Mouse (Mus musculus): Measurements from ENCODE around the gene Phb. TPM values are rescaled to one million over a fixed set of nuclear protein-coding genes. Genes with fewer than 3 reads are reported as not detected.

Phb gene
- polyA plus RNA-seq, 2 experiments: 124 to 153 TPM

DNA sequence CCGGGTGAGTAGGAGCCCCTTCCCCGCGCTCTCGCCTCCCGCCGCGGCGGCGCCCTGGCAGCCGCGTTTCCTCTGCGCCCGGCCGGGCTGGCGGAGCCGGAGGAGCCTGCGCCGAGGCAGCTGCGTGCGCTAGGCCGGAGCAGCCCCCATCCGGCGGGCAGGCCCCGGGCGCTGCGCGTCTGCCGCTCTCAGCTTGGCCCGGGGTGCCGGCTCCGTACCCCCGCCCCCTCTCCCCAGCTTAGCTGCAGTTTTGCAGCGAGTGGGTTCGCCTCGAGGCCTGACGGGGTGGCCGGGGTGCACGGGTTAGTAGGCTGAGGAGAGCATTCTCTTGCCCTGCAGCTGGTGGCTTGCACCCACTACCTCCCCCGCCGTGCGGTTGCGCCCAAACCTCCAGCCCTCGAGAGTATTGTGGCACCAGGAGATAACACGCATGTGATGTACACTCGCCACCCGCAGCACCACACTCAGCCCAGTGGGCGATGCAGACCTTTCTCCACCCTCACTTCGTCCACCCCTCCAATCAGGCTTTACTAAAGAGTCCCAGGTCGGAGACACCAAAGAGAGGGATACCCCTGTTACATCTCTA lies 46.6 kb downstream of the Phb start:
- Histone ChIP-seq H3K4me3 (ENCODE audit: insufficient read depth in 1 of 2, low read depth in 2 of 2, low read length in 2 of 2) (peak overlapping the region; percentile 71 to 80), H3K36me3 (replicated peaks; ENCODE audit: control insufficient read depth, insufficient read depth, low read depth) (no peaks in the 10 kb centered on the region), H3K4me1 (replicated peaks; ENCODE audit: control insufficient read depth in 2 of 2, insufficient read depth in 2 of 2, low read length in 1 of 2) (peaks cover 27 to 28% of the 10 kb centered on the region in 2 experiments), H3K9ac (replicated peaks) (peak overlapping the region; percentile 95), H3K4me2 (ENCODE audit: low read depth) (peak overlapping the region; percentile 77), H3K9me3 (ENCODE audit: control insufficient read depth, low read length) (no peaks in the 10 kb centered on the region), H3K27ac (peak overlapping the region; percentile 61), H3K27me3 (ENCODE audit: control insufficient read depth, insufficient read depth, low read length) (no peaks in the 10 kb centered on the region)
- DNase-seq (ENCODE audit: low read depth in 3 of 3, low spot score in 3 of 3): peak in 1 of 3 experiments; percentile 55
- WGBS (ENCODE audit: insufficient replicate concordance): under 1% methylated on average over 33 of the region's 49 CpGs
- peak; percentile 63 for ATAC-seq (ENCODE audit: insufficient read depth)
- no peak for TF ChIP-seq EP300 (IDR thresholded peaks at IDR 0.05; ENCODE audit: low read depth)
- TF ChIP-seq CTCF (IDR thresholded peaks at IDR 0.05; ENCODE audit: low read depth): 0 out of 2 replicates have a peak, but pooled peaks have one; percentile 23

DNA sequence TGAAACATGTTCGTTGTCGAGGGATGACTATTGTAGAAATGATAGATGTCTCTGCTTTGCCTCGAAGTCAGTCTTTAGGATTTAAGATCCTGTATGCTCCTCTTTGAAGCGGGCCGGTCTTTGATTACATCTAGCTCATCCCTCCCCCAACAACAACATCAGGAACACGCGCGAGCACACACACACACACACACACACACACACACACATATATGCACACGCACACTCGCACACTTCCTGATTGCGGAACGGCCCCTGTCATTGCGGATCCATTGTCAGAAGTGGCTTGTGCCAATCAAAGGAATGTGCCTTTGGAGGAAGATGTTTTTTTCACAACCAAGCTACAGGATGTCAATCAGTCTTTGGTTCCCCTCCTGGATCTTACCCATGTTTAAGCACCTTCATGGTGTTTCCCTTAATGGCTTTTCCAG lies 47.1 kb downstream of the Phb start:
- WGBS (ENCODE audit: insufficient replicate concordance): under 1% methylated on average over 13 of the region's 13 CpGs
- H3K4me2 ChIP-seq (ENCODE audit: low read depth): peak overlapping the region; percentile 77
- H3K9me3 ChIP-seq (ENCODE audit: control insufficient read depth, low read length): no peaks in the 10 kb centered on the region
- peak overlapping the region; percentile 95 for H3K9ac ChIP-seq (replicated peaks)
- peaks cover 27 to 28% of the 10 kb centered on the region in 2 experiments for H3K4me1 ChIP-seq (replicated peaks; ENCODE audit: control insufficient read depth in 2 of 2, insufficient read depth in 2 of 2, low read length in 1 of 2)
- no peaks in the 10 kb centered on the region for H3K36me3 ChIP-seq (replicated peaks; ENCODE audit: control insufficient read depth, insufficient read depth, low read depth)
- H3K4me3 ChIP-seq (ENCODE audit: insufficient read depth in 1 of 2, low read depth in 2 of 2, low read length in 2 of 2): peak overlapping the region; percentile 71 to 80
- peak overlapping the region; percentile 61 for H3K27ac ChIP-seq
- DNase-seq (ENCODE audit: low read depth in 3 of 3, low spot score in 3 of 3): no peak
- ATAC-seq (ENCODE audit: insufficient read depth): no peak
- H3K27me3 ChIP-seq (ENCODE audit: control insufficient read depth, insufficient read depth, low read length): no peaks in the 10 kb centered on the region
- TF ChIP-seq CTCF (IDR thresholded peaks at IDR 0.05; ENCODE audit: low read depth) (no peak), EP300 (IDR thresholded peaks at IDR 0.05; ENCODE audit: low read depth) (no peak)

DNA sequence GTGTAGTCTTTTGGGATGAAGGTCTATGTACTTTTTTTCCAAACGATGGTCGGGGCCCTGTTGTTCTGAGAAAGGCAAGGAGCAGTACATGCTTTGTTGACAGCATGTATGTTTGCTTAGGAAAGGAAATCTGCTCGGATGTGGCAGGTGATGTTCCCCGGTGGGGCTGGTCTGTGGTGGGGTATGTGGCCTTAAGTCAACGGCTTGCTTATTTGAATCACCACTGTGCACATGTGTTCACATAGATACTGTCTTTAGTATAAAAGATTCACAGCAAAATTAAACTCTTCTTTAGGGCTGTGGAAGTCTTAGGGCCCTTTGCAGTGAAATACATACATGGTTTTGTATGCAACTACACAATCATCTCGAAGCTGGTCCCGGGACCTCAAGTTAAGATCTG lies 47.7 kb downstream of the Phb start:
- DNase-seq (ENCODE audit: low read depth in 3 of 3, low spot score in 3 of 3) (no peak), ATAC-seq (ENCODE audit: insufficient read depth) (no peak)
- peaks cover 25 to 28% of the 10 kb centered on the region in 2 experiments for H3K4me1 ChIP-seq (replicated peaks; ENCODE audit: control insufficient read depth in 2 of 2, insufficient read depth in 2 of 2, low read length in 1 of 2)
- H3K27ac ChIP-seq: peak overlapping the region; percentile 61
- peak overlapping the region; percentile 77 for H3K4me2 ChIP-seq (ENCODE audit: low read depth)
- TF ChIP-seq EP300 (IDR thresholded peaks at IDR 0.05; ENCODE audit: low read depth): no peak
- TF ChIP-seq CTCF (IDR thresholded peaks at IDR 0.05; ENCODE audit: low read depth): no peak
- peak overlapping the region; percentile 95 for H3K9ac ChIP-seq (replicated peaks)
- H3K9me3 ChIP-seq (ENCODE audit: control insufficient read depth, low read length): no peaks in the 10 kb centered on the region
- no peaks in the 10 kb centered on the region for H3K36me3 ChIP-seq (replicated peaks; ENCODE audit: control insufficient read depth, insufficient read depth, low read depth)
- 17% methylated on average over 7 of the region's 7 CpGs for WGBS (ENCODE audit: insufficient replicate concordance)
- no peaks in the 10 kb centered on the region for H3K27me3 ChIP-seq (ENCODE audit: control insufficient read depth, insufficient read depth, low read length)
- peak overlapping the region; percentile 71 to 80 for H3K4me3 ChIP-seq (ENCODE audit: insufficient read depth in 1 of 2, low read depth in 2 of 2, low read length in 2 of 2)

DNA sequence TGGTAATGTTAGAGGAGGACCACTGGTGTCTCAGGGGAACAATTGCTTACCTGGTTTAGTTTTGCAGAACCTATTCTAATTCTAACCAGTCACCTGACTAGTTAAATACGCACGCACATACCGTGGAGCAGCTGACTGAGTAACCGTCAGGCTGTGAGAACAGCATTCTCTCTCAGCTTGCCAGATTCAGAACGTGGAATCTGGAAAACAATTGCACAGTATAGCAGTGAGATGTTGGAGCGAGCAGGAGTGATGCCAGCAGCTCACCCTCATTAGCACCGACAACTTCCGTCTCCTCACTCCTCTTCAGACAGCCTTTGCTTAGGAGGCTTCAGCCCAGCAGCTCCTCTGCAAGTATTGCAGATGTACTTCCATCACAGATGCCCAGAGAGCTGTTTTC lies 49.4 kb downstream of the Phb start:
- no peak for TF ChIP-seq CTCF (IDR thresholded peaks at IDR 0.05; ENCODE audit: low read depth)
- no peak for TF ChIP-seq EP300 (IDR thresholded peaks at IDR 0.05; ENCODE audit: low read depth)
- H3K27ac ChIP-seq: no peak overlapping the region

DNA sequence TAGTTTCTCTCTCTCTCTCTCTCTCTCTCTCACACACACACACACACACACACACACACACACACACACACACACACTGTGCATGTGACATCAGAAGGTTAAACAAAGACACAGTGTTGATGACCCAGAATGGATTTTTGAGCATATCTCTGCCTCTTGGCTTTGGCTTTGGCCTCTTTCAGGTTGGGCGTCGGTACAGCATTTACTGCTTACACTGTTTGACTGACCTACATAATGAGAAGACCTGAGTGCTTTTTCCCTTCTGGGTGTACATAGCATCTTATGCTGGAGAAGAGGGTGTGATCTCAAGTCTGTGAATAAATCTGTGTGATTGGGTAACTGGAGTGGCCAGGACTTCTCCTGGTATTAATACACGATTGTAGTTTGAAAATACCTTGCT lies 52.6 kb downstream of the Phb start:
- Histone ChIP-seq H3K9me3 (ENCODE audit: control insufficient read depth, low read length) (no peaks in the 10 kb centered on the region), H3K9ac (replicated peaks) (no peak overlapping the region), H3K4me3 (ENCODE audit: insufficient read depth in 1 of 2, low read depth in 2 of 2, low read length in 2 of 2) (no peak overlapping the region), H3K27me3 (ENCODE audit: control insufficient read depth, insufficient read depth, low read length) (no peaks in the 10 kb centered on the region), H3K27ac (no peak overlapping the region), H3K4me1 (replicated peaks; ENCODE audit: control insufficient read depth in 2 of 2, insufficient read depth in 2 of 2, low read length in 1 of 2) (peaks cover 8 to 15% of the 10 kb centered on the region in 2 experiments), H3K4me2 (ENCODE audit: low read depth) (no peak overlapping the region), H3K36me3 (replicated peaks; ENCODE audit: control insufficient read depth, insufficient read depth, low read depth) (no peaks in the 10 kb centered on the region)
- ATAC-seq (ENCODE audit: insufficient read depth) (no peak), DNase-seq (ENCODE audit: low read depth in 3 of 3, low spot score in 3 of 3) (no peak)
- TF ChIP-seq CTCF (IDR thresholded peaks at IDR 0.05; ENCODE audit: low read depth) (no peak), EP300 (IDR thresholded peaks at IDR 0.05; ENCODE audit: low read depth) (no peak)
- 72% methylated on average over 3 of the region's 3 CpGs for WGBS (ENCODE audit: insufficient replicate concordance)

More for the DNA sequence above, 49.4 kb downstream of the Phb start:
- DNase-seq (ENCODE audit: low read depth in 3 of 3, low spot score in 3 of 3) (no peak), ATAC-seq (ENCODE audit: insufficient read depth) (no peak)
- H3K9me3 ChIP-seq (ENCODE audit: control insufficient read depth, low read length): no peaks in the 10 kb centered on the region
- no peaks in the 10 kb centered on the region for H3K36me3 ChIP-seq (replicated peaks; ENCODE audit: control insufficient read depth, insufficient read depth, low read depth)
- 81% methylated on average over 8 of the region's 8 CpGs for WGBS (ENCODE audit: insufficient replicate concordance)
- H3K9ac ChIP-seq (replicated peaks): no peak overlapping the region
- H3K27me3 ChIP-seq (ENCODE audit: control insufficient read depth, insufficient read depth, low read length): no peaks in the 10 kb centered on the region
- H3K4me3 ChIP-seq (ENCODE audit: insufficient read depth in 1 of 2, low read depth in 2 of 2, low read length in 2 of 2): no peak overlapping the region
- H3K4me2 ChIP-seq (ENCODE audit: low read depth): no peak overlapping the region
- peaks cover 22 to 24% of the 10 kb centered on the region in 2 experiments for H3K4me1 ChIP-seq (replicated peaks; ENCODE audit: control insufficient read depth in 2 of 2, insufficient read depth in 2 of 2, low read length in 1 of 2)
